In genomic region chr15:81968447-81968846, GRCm38 (mm10) we compare ENCODE assay signal across 26 mouse cellular contexts. TPM values are rescaled to one million over a fixed set of nuclear protein-coding genes. Genes with fewer than 3 reads are reported as not detected.
DNase-seq lines count a peak whose midpoint lies in the region; ATAC-seq and TF ChIP-seq lines count a peak whose summit lies in the region.
"Had no signal": no experiment of that assay in that cellular context is flagged by ENCODE, and none has a peak within 500 bp of the region (broad histone marks: within the 10 kb centered on the region; RNA-seq: fewer than 3 reads in every experiment).

No protein-coding gene starts in this region.

- 66% methylated on average over 2 of the region's 2 CpGs for WGBS in cerebellum, adult 2 months
- 48% methylated on average over 2 of the region's 2 CpGs for WGBS in kidney, embryonic 14.5 days
- 60% methylated on average over 2 of the region's 2 CpGs for WGBS in limb, embryonic 10.5 days

- H3K4me1 ChIP-seq in cerebellum, adult 2 months (ENCODE audit: control insufficient read depth, insufficient read depth, low read length) = no peaks in the 10 kb centered on the region
- peaks cover 49% of the 10 kb centered on the region for H3K4me1 ChIP-seq in E14TG2a.4 (replicated peaks; ENCODE audit: low read depth, low read length)
- no peaks in the 10 kb centered on the region for H3K4me1 ChIP-seq in kidney, embryonic 14.5 days (ENCODE audit: control insufficient read depth, insufficient read depth, low read length)
- peaks cover 7% of the 10 kb centered on the region for H3K4me1 ChIP-seq in limb, embryonic 10.5 days
- H3K4me1 ChIP-seq: embryonic facial prominence, embryonic 15.5 days; heart, embryonic 12.5 days; hindbrain, embryonic 15.5 days had no signal

- no peak for TF ChIP-seq CTCF in cerebellum, adult 2 months (IDR thresholded peaks at IDR 0.05; ENCODE audit: borderline replicate concordance, insufficient read depth, low read depth, low read length)
- TF ChIP-seq CTCF in E14TG2a.4 (conservative IDR thresholded peaks at IDR 0.05; ENCODE audit: low read length) = no peak

- no peak for TF ChIP-seq POLR2A in cerebellum, adult 2 months (IDR thresholded peaks at IDR 0.05; ENCODE audit: borderline replicate concordance, insufficient read depth, low read length)

- H3K27ac ChIP-seq in cerebellum, adult 2 months (ENCODE audit: insufficient read depth, low read length) = peak overlapping the region; percentile 27; the same call in 1 of the 2 replicates
- no peak overlapping the region for H3K27ac ChIP-seq in kidney, embryonic 14.5 days (ENCODE audit: low read depth, low read length)
- H3K27ac ChIP-seq in limb, embryonic 10.5 days = no peak overlapping the region
- H3K27ac ChIP-seq: embryonic facial prominence, embryonic 15.5 days; heart, adult 2 months; hindbrain, embryonic 15.5 days had no signal

- no peaks in the 10 kb centered on the region for H3K27me3 ChIP-seq in cerebellum, adult 2 months (ENCODE audit: control insufficient read depth, insufficient read depth, low read length)
- H3K27me3 ChIP-seq in E14TG2a.4 (ENCODE audit: insufficient read depth, low read length) = no peaks in the 10 kb centered on the region
- H3K27me3 ChIP-seq in kidney, embryonic 14.5 days (ENCODE audit: control insufficient read depth, insufficient read depth, low read length) = no peaks in the 10 kb centered on the region
- H3K27me3 ChIP-seq in limb, embryonic 10.5 days (ENCODE audit: low read depth, poor library complexity, severe bottlenecking) = no peaks in the 10 kb centered on the region
- H3K27me3 ChIP-seq: embryonic facial prominence, embryonic 15.5 days; heart, embryonic 12.5 days; hindbrain, embryonic 15.5 days; Patski had no signal

- H3K9me3 ChIP-seq in E14TG2a.4 (ENCODE audit: low read length) = peaks cover 47% of the 10 kb centered on the region
- peaks cover 8% of the 10 kb centered on the region for H3K9me3 ChIP-seq in kidney, embryonic 14.5 days (ENCODE audit: control insufficient read depth, low read length)
- no peaks in the 10 kb centered on the region; the same call in 1 of the 2 replicates for H3K9me3 ChIP-seq in limb, embryonic 10.5 days (replicated peaks)
- H3K9me3 ChIP-seq: embryonic facial prominence, embryonic 15.5 days had no signal

- ATAC-seq in kidney, embryonic 14.5 days (ENCODE audit: low FRiP score, low TSS enrichment) = no peak
- ATAC-seq: forebrain, embryonic 16.5 days; inflammation-experienced regulatory T-cells, adult 6 months; intestine, postnatal 0 days; Patski had no signal

- no peak for DNase-seq in cerebellum, adult 2 months
- DNase-seq in cerebellum, postnatal 14 days = no peak
- DNase-seq in 416B (ENCODE audit: low read depth) (peak; percentile 61), R1 (ENCODE audit: low read depth, low spot score) (peak; percentile 48)
- no peak for DNase-seq in right cerebral cortex, adult 18-20 months
- no peak for DNase-seq in limb, embryonic 10.5 days (ENCODE audit: low spot score)
- DNase-seq: adrenal gland, adult 8-10 months; adrenal gland, postnatal 36 days; cerebellum, adult 8-10 months; cerebellum, postnatal 25 days; gastrocnemius, postnatal 10 days had no signal

- no peak overlapping the region for H3K4me2 ChIP-seq in kidney, embryonic 14.5 days (replicated peaks; ENCODE audit: low read depth, low read length)
- H3K4me2 ChIP-seq: embryonic facial prominence, embryonic 15.5 days; heart, embryonic 12.5 days; hindbrain, embryonic 15.5 days had no signal

- H3K9ac ChIP-seq in kidney, embryonic 14.5 days (ENCODE audit: low read depth, low read length) = no peak overlapping the region
- H3K9ac ChIP-seq: embryonic facial prominence, embryonic 15.5 days; heart, embryonic 12.5 days; hindbrain, embryonic 15.5 days had no signal

- H3K4me3 ChIP-seq in cerebellum, adult 2 months (replicated peaks; ENCODE audit: insufficient read depth, low read depth, low read length) = no peak overlapping the region
- peak overlapping the region; percentile 3 for H3K4me3 ChIP-seq in E14TG2a.4 (replicated peaks; ENCODE audit: low read length)
- no peak overlapping the region for H3K4me3 ChIP-seq in kidney, embryonic 14.5 days (ENCODE audit: low read length)
- no peak overlapping the region for H3K4me3 ChIP-seq in limb, embryonic 10.5 days
- H3K4me3 ChIP-seq: embryonic facial prominence, embryonic 15.5 days; erythroblast, embryonic 14.5 days; heart, adult 2 months; heart, embryonic 12.5 days; hindbrain, embryonic 15.5 days had no signal

- no peaks in the 10 kb centered on the region; the same call in 1 of the 2 replicates for H3K36me3 ChIP-seq in E14TG2a.4 (ENCODE audit: insufficient read depth, low read length)
- no peaks in the 10 kb centered on the region for H3K36me3 ChIP-seq in kidney, embryonic 14.5 days (ENCODE audit: control insufficient read depth, insufficient read depth, low read length)
- H3K36me3 ChIP-seq in limb, embryonic 10.5 days = no peaks in the 10 kb centered on the region
- H3K36me3 ChIP-seq: embryonic facial prominence, embryonic 15.5 days; heart, embryonic 12.5 days; hindbrain, embryonic 15.5 days had no signal

RNA-seq across cellular contexts. Expression of gene Pmm1, which starts 7.7 kb away (rescaled TPM):
- 249 and 289 TPM in 2 replicates for polyA plus RNA-seq in cerebellum, adult 2 months (2012; rRNA removed)
- 28.3 and 33.0 TPM in 2 replicates for polyA plus RNA-seq in kidney, embryonic 14.5 days (2014; fragmentation: Nextera tagmentation; extraction: Ambion mirVana)
- 18.1 and 21.1 TPM in 2 replicates for polyA plus RNA-seq in limb, embryonic 10.5 days (2016; fragmentation: Nextera tagmentation; extraction: Ambion mirVana)

RNA-seq across cellular contexts. Expression of gene 1700029P11Rik, which starts 11.9 kb away (rescaled TPM):
- polyA plus RNA-seq in cerebellum, adult 2 months (2012; rRNA removed) = not detected in 2 replicates
- not detected in 2 replicates for polyA plus RNA-seq in kidney, embryonic 14.5 days (2014; fragmentation: Nextera tagmentation; extraction: Ambion mirVana)
- polyA plus RNA-seq in limb, embryonic 10.5 days (2016; fragmentation: Nextera tagmentation; extraction: Ambion mirVana) = not detected in 2 replicates
- polyA plus RNA-seq: embryonic facial prominence, embryonic 15.5 days; erythroblast, embryonic 14.5 days; forebrain, embryonic 11.5 days; forebrain, embryonic 16.5 days; frontal cortex, adult 2 months; heart, adult 2 months; heart, embryonic 12.5 days; heart, embryonic 16.5 days; hindbrain, embryonic 11.5 days; hindbrain, embryonic 15.5 days; inflammation-experienced regulatory T-cells, adult 6 months; intestine, postnatal 0 days; Patski had no signal

RNA-seq across cellular contexts. Expression of gene Xrcc6, which starts 19.2 kb away (rescaled TPM):
- polyA plus RNA-seq in cerebellum, adult 2 months (2012; rRNA removed) = 35.9 and 37.9 TPM in 2 replicates
- polyA plus RNA-seq in kidney, embryonic 14.5 days (2014; fragmentation: Nextera tagmentation; extraction: Ambion mirVana) = 71.9 and 87.6 TPM in 2 replicates
- 112 and 113 TPM in 2 replicates for polyA plus RNA-seq in limb, embryonic 10.5 days (2016; fragmentation: Nextera tagmentation; extraction: Ambion mirVana)

RNA-seq across cellular contexts. Expression of gene Csdc2, which starts 31.9 kb away (rescaled TPM):
- 258 and 264 TPM in 2 replicates for polyA plus RNA-seq in cerebellum, adult 2 months (2012; rRNA removed)
- polyA plus RNA-seq in kidney, embryonic 14.5 days (2014; fragmentation: Nextera tagmentation; extraction: Ambion mirVana) = 17.5 and 28.1 TPM in 2 replicates
- polyA plus RNA-seq in limb, embryonic 10.5 days (2016; fragmentation: Nextera tagmentation; extraction: Ambion mirVana) = 3.7 and 5.7 TPM in 2 replicates
- polyA plus RNA-seq: erythroblast, embryonic 14.5 days; inflammation-experienced regulatory T-cells, adult 6 months had no signal

RNA-seq across cellular contexts. Expression of gene Polr3h, which starts 42.4 kb away (rescaled TPM):
- 50.4 and 51.2 TPM in 2 replicates for polyA plus RNA-seq in cerebellum, adult 2 months (2012; rRNA removed)
- 76.5 and 78.9 TPM in 2 replicates for polyA plus RNA-seq in kidney, embryonic 14.5 days (2014; fragmentation: Nextera tagmentation; extraction: Ambion mirVana)
- 75.5 and 86.6 TPM in 2 replicates for polyA plus RNA-seq in limb, embryonic 10.5 days (2016; fragmentation: Nextera tagmentation; extraction: Ambion mirVana)

Comparison
In these comparisons a context has a peak if more than half of its experiments do, and no peak if none do; other contexts are left out.
1. DNase-seq: peak in 416B (single experiment) and R1 (single experiment); none in cerebellum, adult 2 months (0 of 2), cerebellum, postnatal 14 days (0 of 2), right cerebral cortex, adult 18-20 months (single experiment) and limb, embryonic 10.5 days (single experiment).